Mouse (Mus musculus) granulocyte monocyte progenitor cell, adult 5-6 weeks (primary cell): Measurements from ENCODE around the gene Lrrc31. TPM values are rescaled to one million over a fixed set of nuclear protein-coding genes. Genes with fewer than 3 reads are reported as not detected.
"Not testable (repeated sequence)": the region's sequence is repeated elsewhere in the genome, so short reads cannot be mapped to it uniquely, and the experiment has no call there.

Experiments
- ATAC-seq: replicated peaks from 2 replicates; pipeline ENCODE4 v1.8.0; 2016; ENCODE audit warnings: mild to moderate bottlenecking, moderate TSS enrichment, inconsistent platforms; ENCODE audit not compliant: poor library complexity, severe bottlenecking
- total RNA-seq, 2 experiments: library from RNA; stranded (forward) in 1 of 2; stranded (reverse) in 1 of 2; fragments of 200-712, 200-1000 nt in 1 of 2; fragments of >200 nt in 1 of 2; fragmentation: Nextera tagmentation in 1 of 2; gene quantifications; 2 replicates each; pipeline ENCODE4 v1.2.3; 2014 to 2017

The Lrrc31 gene
- total RNA-seq (2014; fragmentation: Nextera tagmentation) (not detected in 2 replicates), total RNA-seq (2017) (not detected in 2 replicates)

GRCm38 (mm10) chr3:30699711-30700505, at the start of gene Lrrc31:
TSS of gene Lrrc31 (minus strand) at chr3:30699843.
- not testable (repeated sequence) for ATAC-seq

GRCm38 (mm10) chr3:30748316-30748715, 48.7 kb upstream of the Lrrc31 start:
- ATAC-seq, result no peak

GRCm38 (mm10) chr3:30746006-30746405, 46.4 kb upstream of the Lrrc31 start, which contains the start of gene Samd7:
TSS of gene Samd7 (plus strand) at chr3:30746293.
- ATAC-seq, result no peak

GRCm38 (mm10) chr3:30742891-30743290, 43.2 kb upstream of the Lrrc31 start:
- ATAC-seq, result no peak

GRCm38 (mm10) chr3:30741306-30741705, 41.7 kb upstream of the Lrrc31 start:
- no peak for ATAC-seq

GRCm38 (mm10) chr3:30736809-30737208, 37.2 kb upstream of the Lrrc31 start:
- ATAC-seq, result no peak

GRCm38 (mm10) chr3:30729046-30729445, 29.4 kb upstream of the Lrrc31 start:
- no peak for ATAC-seq

DNA sequence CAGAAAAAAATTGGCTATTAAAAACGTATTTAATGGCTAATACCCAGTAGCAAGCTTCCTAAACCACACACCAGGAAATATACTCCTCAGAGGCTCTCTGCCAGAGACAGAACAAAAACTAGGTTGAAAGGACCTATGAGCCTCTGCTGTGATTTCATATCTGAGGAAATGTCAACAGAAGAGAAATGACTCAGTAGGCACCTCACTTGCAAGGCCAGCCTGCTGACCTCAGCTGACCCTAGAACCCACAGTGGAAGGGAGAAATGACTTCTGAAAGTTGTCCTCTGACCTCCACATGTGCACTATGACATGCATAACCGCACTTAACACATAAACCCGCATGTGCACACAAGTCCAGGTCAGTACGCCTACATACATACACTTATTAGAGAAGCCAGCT, 27.6 kb upstream of the Lrrc31 start:
- peak; percentile 40 for ATAC-seq

DNA sequence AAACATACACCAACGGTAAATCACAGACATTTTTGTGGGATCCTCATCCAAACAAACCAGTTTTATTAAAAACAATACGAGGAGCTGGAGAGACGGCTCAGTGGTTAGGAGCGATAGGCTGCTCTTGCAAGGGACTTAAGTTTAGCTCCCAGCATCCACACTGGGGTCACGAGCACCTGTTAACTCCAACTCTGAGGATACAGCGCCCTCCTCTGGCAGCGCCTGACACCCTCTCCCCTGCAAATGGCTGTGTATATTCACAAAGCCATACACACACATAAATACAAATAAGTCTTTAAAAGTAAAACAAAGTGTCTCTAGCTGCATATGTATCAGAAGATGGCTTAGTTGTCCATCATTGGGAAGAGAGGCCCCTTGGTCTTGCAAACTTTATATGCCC, 25.9 kb upstream of the Lrrc31 start:
- ATAC-seq, result peak; percentile 58; the same call in 1 of the 2 replicates

DNA sequence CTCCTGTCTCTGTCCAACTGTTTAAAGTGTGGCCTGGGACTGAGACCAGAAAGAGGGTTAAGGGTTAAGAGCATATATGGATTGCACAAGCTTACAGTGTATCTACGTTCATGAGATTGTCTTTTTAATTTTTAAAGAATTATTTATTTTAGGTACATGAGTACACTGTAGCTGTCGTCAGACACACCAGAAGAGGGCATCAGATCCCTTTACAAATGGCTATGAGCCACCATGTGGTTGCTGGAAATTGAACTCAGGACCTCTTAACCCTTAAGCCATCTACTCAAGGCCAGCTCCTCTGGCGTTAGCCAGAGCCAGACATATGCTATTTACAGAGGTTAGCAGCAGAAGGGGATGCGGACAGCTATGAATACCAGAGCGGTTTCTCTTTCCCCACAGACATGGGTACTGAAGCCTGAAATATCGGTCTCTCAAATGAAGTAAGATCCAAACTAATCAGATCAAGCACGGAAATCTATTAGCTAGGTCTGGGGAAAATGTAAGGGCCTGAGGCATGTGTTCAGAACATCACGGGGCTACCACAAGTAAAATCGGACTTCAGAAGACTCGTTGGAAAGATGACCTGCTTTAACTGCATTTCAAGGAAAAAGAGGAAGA, 25.3 kb upstream of the Lrrc31 start:
- ATAC-seq, result no peak

DNA sequence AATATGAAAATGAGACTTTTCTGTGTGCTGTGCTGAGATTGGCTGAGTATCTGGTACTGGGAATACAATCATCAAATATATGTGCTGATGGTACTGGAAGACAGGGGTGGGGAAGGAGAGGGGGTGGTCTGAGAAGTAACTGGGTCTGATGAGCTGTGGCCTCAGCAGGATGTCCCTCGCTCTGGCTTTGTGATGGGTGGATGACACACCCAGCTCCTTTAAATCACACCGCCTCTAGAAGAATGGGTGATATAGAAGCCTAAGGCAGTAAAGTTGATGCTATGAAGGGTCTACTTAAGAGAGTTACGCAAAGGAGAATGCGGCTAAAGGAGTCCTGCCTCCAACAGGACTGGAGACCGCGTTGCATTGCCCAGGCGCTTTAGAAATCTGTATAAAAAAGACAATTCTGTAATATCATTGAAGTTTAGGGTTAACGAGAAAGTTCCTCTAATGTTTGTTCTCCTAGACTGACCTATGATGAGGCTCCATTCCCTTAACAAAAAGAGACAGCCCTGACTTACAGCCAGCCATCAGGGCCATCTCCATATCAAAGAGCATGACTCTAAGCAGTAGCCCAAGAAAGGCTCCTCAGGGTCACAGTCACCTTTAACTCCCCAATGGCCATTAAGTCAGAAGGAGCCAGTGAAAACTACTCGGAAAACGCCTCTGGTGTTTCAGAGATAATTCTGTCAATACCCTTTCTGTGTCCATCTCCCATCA, 24.6 kb upstream of the Lrrc31 start:
- no peak for ATAC-seq

DNA sequence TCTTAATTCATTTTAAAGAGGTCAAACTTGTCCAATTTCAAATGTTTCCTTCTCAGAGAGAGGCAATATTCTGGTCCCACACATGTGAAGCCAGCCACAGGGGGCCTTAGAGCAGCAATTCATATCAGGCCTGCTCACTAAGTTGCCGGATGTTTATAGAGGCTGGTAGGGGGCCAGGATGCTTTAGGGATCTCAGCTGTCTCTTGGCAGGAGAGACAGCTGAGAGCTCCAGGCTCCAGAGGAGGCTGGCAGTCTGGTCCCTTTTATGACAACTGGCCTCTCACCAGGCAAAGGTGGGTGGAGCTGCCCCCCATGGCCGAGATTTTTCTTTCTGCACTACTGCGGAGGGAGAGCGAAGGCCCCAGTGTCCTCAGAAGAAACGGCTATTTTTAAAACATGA, 23.5 kb upstream of the Lrrc31 start:
- ATAC-seq, result no peak

GRCm38 (mm10) chr3:30722461-30722860, 22.8 kb upstream of the Lrrc31 start:
- no peak for ATAC-seq

DNA sequence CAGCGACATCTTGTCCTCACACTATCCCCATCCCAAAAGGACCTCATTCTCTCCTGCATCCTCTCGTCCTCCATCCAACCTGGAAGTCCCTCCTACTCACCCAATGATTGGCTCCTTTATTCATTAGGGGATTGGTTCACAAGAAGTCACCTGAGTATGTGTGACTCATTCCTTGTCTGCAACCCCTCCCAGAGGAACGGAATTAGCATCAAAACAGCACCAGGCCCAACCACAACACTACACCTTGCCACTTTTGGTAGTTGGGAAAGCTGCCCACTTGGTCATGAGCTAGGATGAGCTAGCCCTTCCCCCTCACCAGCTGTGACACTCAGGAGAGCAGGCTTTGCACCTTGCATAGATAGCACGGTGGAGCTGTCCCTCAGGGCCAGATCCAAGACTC, 22.4 kb upstream of the Lrrc31 start:
- ATAC-seq, result no peak

DNA sequence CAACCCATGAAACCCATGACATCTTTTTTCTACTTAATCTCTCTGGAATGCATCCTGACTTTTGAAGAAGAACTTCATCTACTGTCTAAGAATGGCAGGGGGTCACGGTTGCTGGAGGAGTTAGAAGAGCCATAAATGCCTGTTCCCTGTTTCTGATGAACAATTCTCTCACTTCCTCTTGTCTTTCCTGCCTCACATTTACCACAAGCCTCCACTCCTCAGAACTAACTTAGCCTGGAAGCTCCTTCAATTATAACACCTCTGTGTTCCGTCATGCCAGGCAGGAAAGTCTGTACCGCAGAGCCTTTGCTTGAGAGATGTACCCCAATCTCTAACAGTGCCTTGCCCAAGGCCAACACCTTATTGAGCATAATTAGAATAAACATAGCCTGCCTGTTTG, 19.0 kb upstream of the Lrrc31 start:
- peak; percentile 98 for ATAC-seq

DNA sequence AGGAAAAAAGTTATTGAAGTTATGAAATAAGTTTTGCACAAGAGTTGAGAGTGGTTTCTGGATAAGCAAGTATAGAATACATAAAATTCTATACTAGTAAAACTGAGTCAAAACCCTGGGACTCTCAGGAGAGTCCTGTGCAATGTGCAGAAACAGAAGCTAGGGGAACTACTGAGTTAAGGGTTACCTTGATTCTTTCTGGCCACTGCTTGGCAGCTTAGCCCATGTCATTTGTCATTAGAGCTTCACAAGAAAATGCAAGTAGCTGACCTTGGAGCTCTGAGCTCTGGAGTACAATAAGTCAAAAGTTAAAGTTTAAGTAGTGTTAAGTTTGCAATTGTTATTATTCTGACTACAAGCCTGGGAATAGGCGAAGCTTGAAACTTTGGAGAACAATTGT, 13.7 kb upstream of the Lrrc31 start:
- ATAC-seq, result no peak

DNA sequence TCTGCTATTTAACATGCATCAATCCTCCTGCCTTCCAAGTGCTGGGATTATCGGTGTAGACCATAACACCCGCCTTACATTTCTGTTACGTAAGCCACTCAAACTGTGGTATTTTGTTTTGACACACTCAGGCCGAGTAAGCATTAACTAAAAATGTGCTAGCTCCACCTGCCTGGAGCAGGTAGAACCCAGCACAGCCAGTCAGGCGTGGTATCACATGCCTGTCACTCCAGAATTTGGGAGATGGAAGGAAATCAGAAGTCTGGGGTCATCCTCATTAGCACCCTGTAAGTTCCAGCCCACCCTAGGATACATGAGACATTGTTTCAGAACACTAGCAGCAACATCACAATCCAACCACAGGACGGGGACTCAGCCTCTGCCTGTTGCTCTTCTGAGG, 10.5 kb upstream of the Lrrc31 start:
- ATAC-seq, result no peak

- ATAC-seq, result no peak
Measured at GRCm38 (mm10) chr3:30706614-30707276, 7.1 kb upstream of the Lrrc31 start.

DNA sequence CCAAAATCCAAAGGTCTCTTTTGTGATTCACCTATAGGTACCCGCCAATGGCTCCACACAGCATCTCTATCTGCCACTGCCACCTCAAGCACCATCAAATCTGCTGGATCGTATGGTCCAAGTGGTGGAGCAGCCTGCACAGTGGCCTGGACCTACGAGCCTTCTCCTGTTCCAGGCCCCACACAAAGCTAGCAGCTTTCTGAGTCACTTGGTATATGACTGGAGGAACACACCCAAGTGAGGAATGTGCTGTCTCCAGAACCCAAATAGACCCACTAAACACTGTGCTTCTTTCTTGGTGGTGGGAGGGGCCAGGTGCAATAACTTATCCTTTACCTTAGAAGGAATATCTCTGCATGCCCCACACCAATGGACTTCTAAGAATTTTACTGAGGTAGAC, 6.3 kb upstream of the Lrrc31 start:
- ATAC-seq, result no peak

DNA sequence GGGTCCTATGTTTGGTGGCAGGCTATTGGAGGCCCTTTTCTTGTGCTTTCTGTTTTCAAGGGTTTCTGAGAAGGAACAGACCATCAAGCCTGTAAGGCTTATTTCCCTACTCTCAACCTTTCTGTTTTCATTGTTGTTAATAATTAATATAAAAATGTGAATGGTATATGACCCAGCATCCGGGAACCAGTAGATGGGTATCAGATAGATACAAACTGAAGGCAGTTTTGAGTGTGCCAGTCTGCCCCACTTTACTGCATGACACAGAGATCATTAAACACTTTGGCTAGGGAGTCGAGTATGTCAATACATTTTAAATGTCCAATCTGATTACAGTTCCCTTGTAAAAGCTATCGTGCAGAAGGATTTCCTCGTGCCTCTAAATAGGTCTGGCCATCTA, 1.8 kb downstream of the Lrrc31 start:
- ATAC-seq, result no peak

- ATAC-seq, result peak; percentile 75
Measured at GRCm38 (mm10) chr3:30696346-30696745, 3.3 kb downstream of the Lrrc31 start.
